Mouse (Mus musculus) Patski (cell line): ENCODE measurements around the gene Zpld1. TPM values are rescaled to one million over a fixed set of nuclear protein-coding genes. Genes with fewer than 3 reads are reported as not detected.

Source experiments
- ATAC-seq: fragments of 100-300 bp; one replicate; pipeline ENCODE4 v1.8.0; 2021
- CTCF ChIA-PET: fragments of 350-600 bp; sonication (Branson Sonifier 250); formaldehyde crosslinking; loops from one replicate; lab custom pipeline; 2022; ENCODE audit warnings: inconsistent platforms; lab: Charles Lee
- POLR2A ChIA-PET: fragments of 350-600 bp; sonication (Branson Sonifier 250); formaldehyde crosslinking; loops from one replicate; lab custom pipeline; 2022; ENCODE audit warnings: antibody characterized with exemption, inconsistent platforms; lab: Charles Lee
- DNase-seq: peaks from one replicate; pipeline ENCODE4 v3.0.0-alpha.2; 2011; ENCODE audit warnings: low read depth, low spot score
- H3K27me3 ChIP-seq: fragments of 371-371 bp; one replicate; pipeline ENCODE4 v1.5.1; 2021
- CTCF ChIP-seq: fragments of 100-300 bp; IDR thresholded peaks from one replicate; pipeline ENCODE4 v1.5.1; 2021
- in situ Hi-C: fragments of 300-500 bp; cut with MboI; formaldehyde crosslinking; loops from 3 replicates; pipeline ENCODE4 v1.11.1; 2018; ENCODE audit warnings: low pct_unique_long_range_greater_than_20kb, mixed read lengths
- polyA plus RNA-seq: library from polyadenylated mRNA; unstranded; gene quantifications from one replicate; pipeline ENCODE4 v1.2.3, GENCODE M21; 2021

The Zpld1 gene
- polyA plus RNA-seq, result 0.06 TPM

DNA sequence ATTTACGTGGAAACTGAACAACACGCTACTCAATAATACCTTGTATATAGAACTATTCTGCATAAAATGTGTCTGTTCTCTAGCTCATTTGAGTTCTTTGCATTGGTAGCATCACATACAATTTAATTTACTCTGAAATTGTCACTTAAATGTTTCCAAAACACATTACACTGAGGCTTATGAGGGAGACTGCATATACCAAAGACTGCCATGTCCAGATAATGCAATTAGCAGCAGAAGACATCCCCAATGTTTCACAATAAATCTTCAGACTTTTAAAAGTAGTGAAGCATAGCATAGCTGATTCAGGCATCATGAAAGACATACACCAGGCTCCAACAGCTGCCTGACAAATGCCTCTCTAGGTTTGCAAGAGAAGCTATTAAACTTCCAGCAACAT, at the start of gene Zpld1:
Gene Zpld1, minus strand, starts transcription at position 101 of the 400 bp plus-strand sequence.
- no peaks in the 10 kb centered on the region for H3K27me3 ChIP-seq
- TF ChIP-seq CTCF, result no peak
- POLR2A ChIA-PET, result interaction anchor here (1.3 kb wide), 1 partner anchor 12 kb away, joined by 3 read pairs; no protein-coding TSS in a partner anchor
- CTCF ChIA-PET, result no interaction called here
- ATAC-seq (no peak), DNase-seq (no peak)
- in situ Hi-C loops, result no loop called here

DNA sequence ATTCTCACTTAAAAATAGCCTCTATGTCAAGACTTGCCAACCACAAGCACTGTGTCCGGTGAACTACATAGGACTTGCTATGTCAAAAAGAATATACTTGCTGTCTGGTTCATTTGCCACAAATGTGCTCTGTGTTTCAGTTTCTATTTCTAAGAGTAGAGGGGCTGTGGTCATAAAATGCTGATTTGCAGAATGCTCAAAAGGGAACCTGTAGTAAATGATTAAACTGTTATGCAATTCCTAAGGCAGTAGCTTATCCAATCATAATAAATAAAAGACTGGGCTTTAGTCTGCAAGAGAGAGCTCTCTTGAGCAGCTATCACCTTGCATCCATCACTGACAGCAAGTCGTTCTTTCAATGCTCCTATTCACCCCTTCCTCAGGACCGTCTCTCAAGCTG, 47.9 kb upstream of the Zpld1 start:
- DNase-seq (no peak), ATAC-seq (no peak)
- ChIA-PET POLR2A (no interaction called here), CTCF (interaction anchor here (1.4 kb wide), 1 partner anchor 9 kb away, joined by 3 read pairs; no protein-coding TSS in a partner anchor)
- in situ Hi-C loops, result no loop called here
- no peak for TF ChIP-seq CTCF
- peaks cover 9% of the 10 kb centered on the region for H3K27me3 ChIP-seq

DNA sequence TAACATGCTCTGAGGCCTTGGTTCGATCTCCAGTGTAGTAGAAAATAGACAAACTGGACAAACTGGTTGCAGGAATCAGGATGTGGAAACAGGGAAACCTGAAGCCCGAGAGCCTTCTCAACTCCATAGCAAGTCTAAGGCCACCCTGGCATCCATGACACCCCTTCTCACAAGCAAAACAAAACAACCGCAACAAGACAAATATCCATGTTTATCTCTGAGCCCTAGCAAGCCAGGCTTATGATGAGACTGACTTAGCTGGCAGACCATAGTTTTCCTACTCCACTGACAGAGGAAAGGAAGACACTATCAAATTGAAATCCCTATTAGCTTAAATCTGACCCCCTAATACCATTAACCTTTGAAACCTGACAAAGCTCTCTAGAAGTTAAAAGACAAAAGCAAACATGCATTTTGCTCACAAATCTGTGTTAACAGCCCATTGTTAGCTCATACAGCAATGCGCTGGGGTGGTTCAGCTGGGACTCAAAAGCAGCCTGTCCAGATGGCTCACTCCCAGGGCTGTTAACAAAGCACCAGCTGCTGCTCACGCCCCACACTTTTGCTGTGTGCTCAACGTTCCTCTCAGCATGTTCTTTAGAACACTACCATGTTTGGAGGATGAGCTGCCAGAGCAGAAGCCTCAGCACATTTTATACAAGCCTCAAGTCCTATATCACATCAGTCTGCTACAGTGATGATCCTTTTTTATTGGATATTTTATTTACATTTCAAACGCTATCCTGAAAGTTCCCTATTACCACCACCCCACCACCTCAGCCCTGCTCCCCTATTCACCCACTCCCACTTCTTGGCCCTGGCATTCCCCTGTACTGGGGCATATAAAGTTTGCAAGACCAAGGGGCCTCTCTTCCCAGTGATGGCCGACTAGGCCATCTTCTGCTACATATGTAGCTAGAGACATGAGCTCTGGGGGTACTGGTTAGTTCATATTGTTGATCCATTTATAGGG, 24.0 kb upstream of the Zpld1 start:
- POLR2A ChIA-PET, result no interaction called here
- no peak for TF ChIP-seq CTCF
- in situ Hi-C loops, result no loop called here
- H3K27me3 ChIP-seq, result no peaks in the 10 kb centered on the region
- DNase-seq, result no peak
- no peak for ATAC-seq
- CTCF ChIA-PET, result no interaction called here

DNA sequence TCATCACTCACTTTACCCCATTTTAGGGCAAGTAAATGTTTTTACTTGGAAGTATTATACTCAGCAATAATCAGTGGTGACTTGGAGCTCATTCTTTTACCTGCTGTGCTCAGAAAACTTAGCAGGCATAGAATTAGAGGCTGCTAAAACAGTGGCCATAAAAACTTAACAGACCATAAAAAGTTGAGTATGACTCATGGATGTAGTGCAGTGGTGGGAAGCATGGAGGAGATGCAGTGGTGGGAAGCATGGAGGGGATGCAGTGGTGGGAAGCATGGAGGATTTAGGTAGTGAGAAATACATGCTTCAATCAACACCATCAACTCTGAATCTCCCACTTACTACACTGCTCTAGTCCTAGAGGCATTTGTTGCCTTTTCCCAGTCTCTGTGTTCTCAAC, 19.2 kb upstream of the Zpld1 start:
- ChIA-PET POLR2A (no interaction called here), CTCF (interaction anchor here (1.1 to 2.0 kb wide), 3 partner anchors 10 to 32 kb away, joined by 3 to 4 read pairs (median 4); no protein-coding TSS in a partner anchor)
- in situ Hi-C loops, result no loop called here
- peak; percentile 35 for DNase-seq
- H3K27me3 ChIP-seq, result no peaks in the 10 kb centered on the region
- TF ChIP-seq CTCF, result no peak
- ATAC-seq, result peak; percentile 83

DNA sequence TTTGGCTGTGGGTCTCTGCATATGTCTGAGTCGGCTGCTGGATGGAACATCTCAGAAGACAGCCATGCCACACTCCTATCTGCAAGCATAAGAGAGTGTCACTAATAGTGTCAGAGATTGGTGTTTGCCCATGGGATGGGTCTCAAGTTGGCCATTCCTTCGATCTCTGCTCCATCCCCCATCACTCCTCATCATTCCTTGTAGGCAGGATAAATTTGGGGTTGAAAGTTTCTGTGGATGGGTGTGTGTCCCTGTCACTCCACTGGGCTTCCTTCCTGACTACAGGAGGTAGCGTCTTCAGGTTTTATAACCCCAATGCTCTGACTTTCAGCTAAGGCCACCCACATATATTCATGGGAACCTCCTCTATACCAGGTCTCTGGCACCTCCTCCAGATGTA, 14.3 kb upstream of the Zpld1 start:
- ChIA-PET CTCF (interaction anchor here (2.0 kb wide), 1 partner anchor 16 kb away, joined by 4 read pairs; no protein-coding TSS in a partner anchor), POLR2A (no interaction called here)
- no peaks in the 10 kb centered on the region for H3K27me3 ChIP-seq
- DNase-seq (no peak), ATAC-seq (no peak)
- no peak for TF ChIP-seq CTCF
- in situ Hi-C loops, result no loop called here

DNA sequence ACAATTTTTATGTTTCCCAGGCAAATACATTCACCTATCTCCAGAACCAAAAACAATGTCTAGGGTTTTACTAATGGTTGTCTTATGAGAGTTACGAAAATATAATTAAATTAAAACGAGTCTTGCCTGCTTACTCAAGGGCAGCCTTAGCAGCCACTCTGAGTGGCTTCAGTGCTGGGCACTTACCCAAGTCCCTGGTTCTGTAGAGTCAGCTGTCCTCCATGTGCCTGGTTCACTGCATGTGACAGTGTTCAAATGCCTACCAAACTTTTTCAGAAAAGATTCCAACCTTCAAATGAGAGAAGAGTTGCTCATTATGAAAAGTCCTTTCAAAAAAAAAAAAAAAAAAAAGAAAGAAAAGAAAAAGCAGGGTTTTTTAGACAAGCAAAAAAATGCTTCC, 15.1 kb downstream of the Zpld1 start:
- ATAC-seq, result no peak
- peaks cover 15% of the 10 kb centered on the region for H3K27me3 ChIP-seq
- in situ Hi-C loops, result no loop called here
- ChIA-PET POLR2A (no interaction called here), CTCF (no interaction called here)
- TF ChIP-seq CTCF, result no peak
- no peak for DNase-seq

DNA sequence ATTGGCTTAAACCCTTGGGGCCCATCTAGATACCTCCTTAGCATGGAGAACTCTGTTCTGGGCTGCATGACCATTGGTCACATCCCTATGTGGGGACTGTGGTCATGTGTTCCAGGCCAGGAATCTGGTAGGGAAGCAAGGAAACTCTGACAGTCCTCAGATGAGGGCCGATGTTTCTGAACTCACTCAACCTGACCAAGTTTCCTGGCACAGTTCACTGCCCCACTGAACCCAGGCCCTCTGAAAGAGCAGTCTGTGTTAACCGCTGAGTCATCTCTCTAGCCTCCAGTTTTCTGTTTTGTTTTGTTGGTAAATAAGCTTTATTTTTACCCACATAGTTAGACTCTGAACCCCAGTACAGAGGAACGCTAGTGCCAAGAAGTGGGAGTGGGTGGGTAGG, 20.3 kb downstream of the Zpld1 start:
- TF ChIP-seq CTCF, result no peak
- peak; percentile 38 for DNase-seq
- CTCF ChIA-PET, result interaction anchor here (1.2 kb wide), 1 partner anchor 48 kb away, joined by 3 read pairs; no protein-coding TSS in a partner anchor
- peak; percentile 91 for ATAC-seq
- no peaks in the 10 kb centered on the region for H3K27me3 ChIP-seq
- POLR2A ChIA-PET, result no interaction called here
- in situ Hi-C loops, result no loop called here

DNA sequence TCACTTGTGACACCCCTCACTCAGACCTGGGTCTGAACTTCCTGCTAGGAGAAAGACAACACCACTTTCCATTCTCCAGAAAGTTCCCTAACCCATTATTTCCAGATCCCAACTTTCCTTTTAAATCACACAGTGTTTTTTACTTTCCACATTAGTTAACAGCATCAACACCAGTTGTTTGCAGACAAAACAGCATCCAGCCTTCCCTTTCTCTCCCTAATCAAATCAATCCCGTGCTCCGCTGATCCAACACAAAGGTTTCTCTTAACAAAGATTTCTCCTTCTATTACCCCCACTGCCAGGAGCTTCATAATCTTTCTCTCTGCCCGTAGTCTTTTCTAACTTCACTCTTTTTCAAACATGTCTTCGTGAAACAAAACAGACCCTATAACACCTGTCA, 32.5 kb downstream of the Zpld1 start:
- TF ChIP-seq CTCF, result no peak
- ATAC-seq (no peak), DNase-seq (no peak)
- POLR2A ChIA-PET, result no interaction called here
- CTCF ChIA-PET, result no interaction called here
- in situ Hi-C loops, result no loop called here
- peaks cover 12% of the 10 kb centered on the region for H3K27me3 ChIP-seq

DNA sequence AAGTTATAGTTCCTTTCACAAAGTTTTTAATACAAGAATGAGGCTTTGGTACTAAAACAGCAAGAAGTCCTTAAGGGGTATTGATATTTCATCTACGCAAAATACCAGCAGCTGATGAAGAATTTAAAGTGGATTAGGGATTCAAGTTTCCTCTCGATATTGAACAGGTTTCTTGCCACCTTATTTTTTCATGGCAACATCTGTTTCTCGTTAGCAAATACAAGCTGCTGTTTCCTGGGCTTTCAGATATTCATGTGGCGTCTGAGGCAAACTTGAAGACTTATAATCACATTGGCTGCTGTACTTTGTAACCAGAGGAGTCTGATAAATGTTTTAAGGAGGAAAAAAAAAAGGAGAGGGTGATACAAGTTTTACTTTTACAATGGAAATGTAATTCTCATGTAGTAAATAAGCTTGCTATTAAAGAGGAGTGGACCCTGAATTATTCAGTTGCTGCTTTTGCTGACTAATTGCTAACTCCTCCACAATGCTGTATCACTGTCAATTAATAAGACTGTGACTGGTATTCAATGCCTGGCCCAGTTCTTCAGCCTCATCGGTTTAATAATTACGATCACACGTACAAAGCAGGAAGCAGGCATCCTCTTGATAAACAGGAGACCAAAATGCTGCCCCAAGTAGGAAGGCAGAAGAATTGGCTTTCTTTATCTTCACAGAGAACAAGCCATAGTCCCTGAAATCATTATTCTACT, 36.8 kb downstream of the Zpld1 start:
- ChIA-PET CTCF (no interaction called here), POLR2A (no interaction called here)
- in situ Hi-C loops, result no loop called here
- TF ChIP-seq CTCF, result no peak
- no peak for DNase-seq
- peaks cover 11% of the 10 kb centered on the region for H3K27me3 ChIP-seq
- no peak for ATAC-seq

DNA sequence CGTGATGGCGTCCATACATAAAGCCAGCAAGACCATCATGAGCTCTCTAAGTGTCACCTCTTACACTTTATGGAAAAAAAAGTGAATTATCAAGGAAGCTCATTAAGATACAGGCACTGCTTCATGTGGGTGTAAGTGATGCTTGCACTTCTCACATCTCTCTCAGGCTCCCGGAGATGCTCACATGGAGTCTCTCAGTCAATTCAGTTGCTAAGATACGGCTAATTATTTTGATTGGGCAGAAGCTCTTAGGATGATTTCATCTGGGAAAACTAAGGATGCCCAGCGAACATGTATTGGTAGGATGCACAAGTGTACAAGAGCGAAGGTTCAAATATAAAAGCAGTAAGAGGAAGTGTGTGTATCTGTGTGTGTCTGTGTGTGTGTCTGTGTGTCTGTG, 38.1 kb downstream of the Zpld1 start:
- ChIA-PET CTCF (interaction anchor here (0.6 to 1.1 kb wide), 2 partner anchors 8 to 9 kb away, joined by 3 read pairs; no protein-coding TSS in a partner anchor), POLR2A (no interaction called here)
- no peak for DNase-seq
- in situ Hi-C loops, result no loop called here
- no peak for TF ChIP-seq CTCF
- H3K27me3 ChIP-seq, result peaks cover 11% of the 10 kb centered on the region
- no peak for ATAC-seq
